Mouse (Mus musculus) thymus, postnatal 14 days (tissue): Measurements from ENCODE around the gene Amy2a1.
"Not testable (repeated sequence)": the region's sequence is repeated elsewhere in the genome, so short reads cannot be mapped to it uniquely, and the experiment has no call there.

ENCODE experiments used
- DNase-seq: peaks from one replicate; pipeline ENCODE4 v3.0.0; 2021

The Amy2a1 gene

DNA sequence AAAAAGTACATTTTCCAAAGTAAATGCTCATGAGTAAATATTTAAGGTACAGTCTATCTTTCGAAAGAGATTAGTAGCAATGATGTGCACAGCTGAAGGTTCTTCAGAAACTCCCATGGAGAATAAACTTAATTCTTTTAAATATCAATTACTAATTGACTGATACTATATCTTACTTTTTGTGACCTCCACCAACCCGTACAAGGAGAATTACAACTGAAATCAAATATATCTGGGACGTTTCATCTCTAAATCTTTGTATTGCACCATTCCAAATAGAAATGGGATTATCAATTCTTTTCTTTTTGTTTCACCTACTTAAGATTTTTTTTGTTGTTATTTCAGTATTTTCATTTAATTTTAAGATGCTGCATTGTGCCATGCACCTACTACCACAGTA is at the start of gene Amy2a1:
Gene Amy2a1, minus strand, starts transcription at position 101 of the 400 bp plus-strand sequence.
- DNase-seq: not testable (repeated sequence)

GRCm38 (mm10) chr3:113574578-113574977 is 42.4 kb upstream of the Amy2a1 start:
- DNase-seq: no peak

DNA sequence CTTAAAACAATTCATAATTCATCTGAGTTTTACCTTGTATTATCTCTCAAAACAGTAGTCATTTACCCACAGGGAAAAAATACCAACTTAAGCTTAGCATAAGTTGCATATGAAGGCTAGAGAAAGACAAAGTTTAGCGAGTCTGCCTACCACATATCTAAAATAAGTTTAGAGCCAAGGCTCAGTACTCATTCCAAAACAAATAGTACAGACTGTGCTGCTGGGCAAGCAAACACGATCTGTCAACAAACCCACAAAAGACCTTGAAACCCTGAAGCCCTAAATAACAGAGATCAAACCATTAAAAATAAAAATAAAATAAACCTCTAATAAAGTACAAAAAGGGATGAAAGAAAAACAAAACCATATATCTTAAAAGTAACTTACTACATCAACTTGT is 41.9 kb upstream of the Amy2a1 start:
- no peak for DNase-seq

- DNase-seq: no peak
Measured at GRCm38 (mm10) chr3:113572158-113572557, 39.9 kb upstream of the Amy2a1 start.

DNA sequence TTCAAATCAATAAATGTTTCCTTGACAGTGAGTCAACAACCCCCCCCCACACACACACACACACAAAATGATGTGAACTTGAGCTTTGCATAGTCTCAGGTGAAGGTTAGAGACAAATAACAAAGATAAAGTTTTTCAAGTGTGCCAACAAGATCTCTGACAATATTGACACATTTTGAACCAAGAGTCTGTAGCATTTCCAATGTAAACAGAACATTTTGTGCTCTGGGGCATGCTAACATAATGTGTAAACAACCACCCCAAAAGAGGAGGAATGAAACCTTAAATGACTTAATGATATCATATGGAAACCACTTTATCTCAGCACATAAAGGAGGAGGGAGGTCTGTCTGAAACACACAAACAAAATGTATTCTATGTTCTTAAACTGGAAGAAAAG is 7.5 kb upstream of the Amy2a1 start:
- no peak for DNase-seq
